Mouse (Mus musculus) liver, postnatal 0 days (tissue): ENCODE measurements at regions not wholly inside any gene's neighbourhood (a gene's known extent, or its start where the extent isn't known, plus 50 kb on each side); places are given as distances from the start of the nearest gene placed in this dataset.

ENCODE experiments used
- CTCF ChIP-seq: sonication (generic); IDR thresholded peaks from 2 replicates; pipeline ENCODE4 v1.5.1; 2016; ENCODE audit warnings: antibody characterized with exemption, low read depth
- EP300 ChIP-seq: IDR thresholded peaks from 2 replicates; pipeline ENCODE4 v1.6.1; 2016; ENCODE audit warnings: antibody characterized with exemption, low read depth, mild to moderate bottlenecking

- no peak for TF ChIP-seq CTCF
- no peak for TF ChIP-seq EP300
These were observed 505.4 kb upstream of the Fbxo33 start for GRCm38 (mm10) chr12:59724951-59725350.
